Mouse (Mus musculus): ENCODE measurements around the gene Rcsd1. TPM values are rescaled to one million over a fixed set of nuclear protein-coding genes. Genes with fewer than 3 reads are reported as not detected.

Gene Rcsd1
- polyA plus RNA-seq, 1 experiment from 2014 or later, result 13.5 TPM

DNA sequence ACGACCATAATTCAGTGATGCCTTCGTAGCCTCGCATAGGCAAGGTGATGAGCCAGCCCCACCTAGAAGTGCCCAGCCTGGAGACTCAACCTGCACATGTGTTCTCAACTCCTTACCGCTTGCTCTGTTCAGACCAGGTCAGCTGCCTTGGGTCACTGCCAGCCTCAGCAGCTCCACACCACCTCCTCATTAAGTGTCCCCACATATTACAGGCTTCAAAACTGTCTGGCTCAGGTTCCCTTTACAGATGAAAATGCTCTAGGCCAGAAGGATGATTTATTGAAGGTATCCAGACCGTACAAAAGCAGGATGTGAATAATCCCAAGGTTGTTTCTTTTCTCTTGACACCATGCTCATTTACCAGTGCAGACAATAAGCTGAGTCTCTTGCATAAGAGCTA is 83.7 kb downstream of the Rcsd1 start:
- H3K36me3 ChIP-seq, result peaks cover 8% of the 10 kb centered on the region
- no peak for ATAC-seq (ENCODE audit: low FRiP score)
- H3K27ac ChIP-seq, result no peak overlapping the region
- H3K4me2 ChIP-seq, result no peak overlapping the region
- H3K9me3 ChIP-seq, result no peaks in the 10 kb centered on the region
- WGBS, result 83% methylated on average over 5 of the region's 5 CpGs
- peaks cover 24% of the 10 kb centered on the region for H3K4me1 ChIP-seq (replicated peaks)
- H3K4me3 ChIP-seq, result no peak overlapping the region
- H3K9ac ChIP-seq, result no peak overlapping the region
- H3K27me3 ChIP-seq, result no peaks in the 10 kb centered on the region

DNA sequence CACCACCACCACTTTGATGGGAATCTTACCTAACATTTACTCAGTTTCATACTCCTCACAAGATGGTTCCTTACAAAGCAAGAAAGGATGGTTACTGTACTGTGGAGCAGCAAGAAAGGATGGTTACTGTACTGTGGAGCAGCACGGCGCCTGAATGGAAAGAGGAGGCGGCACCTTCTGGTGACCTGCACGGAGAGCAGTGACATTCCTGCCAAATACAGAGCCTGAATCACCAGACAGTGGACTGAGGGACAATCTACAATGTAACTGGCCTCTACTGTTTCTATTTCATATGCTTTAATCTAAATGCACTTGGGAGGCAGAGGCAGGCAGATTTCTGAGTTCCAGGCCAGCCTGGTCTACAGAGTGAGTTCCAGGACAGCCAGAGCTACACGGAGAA is 84.5 kb downstream of the Rcsd1 start:
- Histone ChIP-seq H3K27ac (no peak overlapping the region), H3K4me3 (no peak overlapping the region), H3K9ac (no peak overlapping the region), H3K4me1 (replicated peaks) (peaks cover 18% of the 10 kb centered on the region), H3K27me3 (no peaks in the 10 kb centered on the region), H3K36me3 (peaks cover 8% of the 10 kb centered on the region), H3K4me2 (no peak overlapping the region), H3K9me3 (no peaks in the 10 kb centered on the region)
- whole genome bisulfite sequencing, result 85% methylated on average over 5 of the region's 5 CpGs
- no peak for ATAC-seq (ENCODE audit: low FRiP score)

DNA sequence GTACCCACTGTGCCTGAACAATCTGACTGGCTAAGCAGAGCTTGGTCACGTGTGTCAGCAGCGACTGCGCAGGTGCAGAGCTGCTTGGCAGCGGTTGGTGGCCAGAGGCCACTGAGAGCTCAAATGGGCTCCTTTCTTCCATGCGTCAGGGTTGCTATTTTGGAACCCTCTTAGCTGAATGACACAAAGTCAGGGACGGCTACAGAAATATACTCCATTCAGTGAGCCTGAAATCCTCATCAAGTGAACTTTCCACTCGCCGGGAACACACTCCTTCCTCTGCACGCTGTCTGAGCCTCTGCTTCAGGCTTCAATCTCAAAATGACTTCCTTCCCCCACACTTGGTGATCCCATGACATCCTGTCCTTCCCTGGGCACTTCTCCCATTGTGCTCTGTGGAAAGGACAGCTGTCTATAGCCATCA is 91.3 kb downstream of the Rcsd1 start:
- no peak overlapping the region for H3K4me3 ChIP-seq
- no peaks in the 10 kb centered on the region for H3K27me3 ChIP-seq
- H3K36me3 ChIP-seq, result peaks cover 31% of the 10 kb centered on the region
- ATAC-seq (ENCODE audit: low FRiP score), result no peak
- H3K9me3 ChIP-seq, result peaks cover 9% of the 10 kb centered on the region; the same call in 1 of the 2 replicates
- 67% methylated on average over 9 of the region's 9 CpGs for WGBS
- H3K4me1 ChIP-seq (replicated peaks), result peaks cover 19% of the 10 kb centered on the region
- peak overlapping the region; percentile 30; the same call in 1 of the 2 replicates for H3K27ac ChIP-seq
- H3K9ac ChIP-seq, result no peak overlapping the region
- no peak overlapping the region for H3K4me2 ChIP-seq

DNA sequence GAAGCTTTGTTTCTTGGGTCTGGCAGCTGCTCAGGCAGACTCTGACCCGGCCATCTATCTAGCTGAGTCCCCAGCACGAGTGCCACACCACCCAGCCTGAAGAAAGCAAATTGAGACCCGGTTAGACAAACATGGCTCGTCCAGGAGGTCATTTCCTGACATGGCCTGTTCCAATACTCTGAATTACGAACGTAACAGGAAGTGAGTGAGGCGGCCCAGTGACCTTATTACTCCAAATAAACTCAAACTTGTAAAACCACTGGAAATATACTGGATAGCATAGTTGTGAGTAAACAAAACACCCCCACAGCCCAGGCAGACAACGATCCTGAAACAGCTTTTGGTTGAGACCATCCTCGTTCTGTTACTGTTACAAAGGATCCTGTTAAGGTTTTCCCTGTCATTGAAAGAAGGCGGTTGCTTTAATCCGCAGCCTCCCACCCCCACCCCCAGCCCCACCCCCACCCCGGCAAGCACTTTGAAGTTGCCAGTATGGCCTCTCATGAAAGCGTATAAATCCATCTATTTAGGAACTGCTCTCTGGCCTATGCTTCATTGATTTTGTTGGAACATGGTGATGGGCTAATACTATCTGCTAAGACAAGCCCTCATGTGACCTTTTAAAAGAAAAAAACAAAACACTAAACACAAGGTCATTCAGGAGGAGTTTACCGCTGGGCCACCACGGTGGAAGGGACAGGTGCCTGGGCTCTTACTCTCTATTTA is 92.2 kb downstream of the Rcsd1 start:
- H3K9me3 ChIP-seq, result peaks cover 9% of the 10 kb centered on the region; the same call in 1 of the 2 replicates
- H3K4me1 ChIP-seq (replicated peaks), result peaks cover 19% of the 10 kb centered on the region
- H3K27me3 ChIP-seq, result no peaks in the 10 kb centered on the region
- ATAC-seq (ENCODE audit: low FRiP score), result no peak
- no peak overlapping the region for H3K4me2 ChIP-seq
- no peak overlapping the region for H3K4me3 ChIP-seq
- WGBS, result 26% methylated on average over 15 of the region's 15 CpGs
- H3K27ac ChIP-seq, result peak overlapping the region; percentile 52
- peaks cover 26% of the 10 kb centered on the region for H3K36me3 ChIP-seq
- H3K9ac ChIP-seq, result no peak overlapping the region

DNA sequence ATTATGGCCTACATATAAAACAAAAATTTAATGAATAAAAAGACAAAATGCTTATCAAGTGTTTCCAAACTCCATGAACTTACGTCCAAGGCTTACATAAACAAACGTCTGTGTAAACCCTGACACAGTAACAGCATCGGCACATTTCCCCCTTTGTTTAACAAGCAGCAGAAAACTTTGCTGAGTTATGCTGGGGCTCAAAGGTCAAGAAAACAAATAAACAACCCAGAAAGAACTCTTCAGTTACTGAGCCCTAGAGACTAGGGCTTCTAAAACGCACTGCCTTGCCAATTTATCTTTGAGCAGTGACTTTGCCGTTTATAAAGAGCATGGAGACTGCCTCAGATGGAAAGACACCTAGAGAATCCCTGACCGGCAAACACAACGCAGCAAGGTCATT is 92.9 kb downstream of the Rcsd1 start:
- Histone ChIP-seq H3K4me1 (replicated peaks) (peaks cover 19% of the 10 kb centered on the region), H3K4me3 (no peak overlapping the region), H3K27ac (peak overlapping the region; percentile 52), H3K27me3 (no peaks in the 10 kb centered on the region), H3K9ac (no peak overlapping the region), H3K9me3 (peaks cover 9% of the 10 kb centered on the region; the same call in 1 of the 2 replicates), H3K4me2 (no peak overlapping the region), H3K36me3 (peaks cover 23% of the 10 kb centered on the region)
- no peak for ATAC-seq (ENCODE audit: low FRiP score)
- 55% methylated on average over 7 of the region's 7 CpGs for WGBS

DNA sequence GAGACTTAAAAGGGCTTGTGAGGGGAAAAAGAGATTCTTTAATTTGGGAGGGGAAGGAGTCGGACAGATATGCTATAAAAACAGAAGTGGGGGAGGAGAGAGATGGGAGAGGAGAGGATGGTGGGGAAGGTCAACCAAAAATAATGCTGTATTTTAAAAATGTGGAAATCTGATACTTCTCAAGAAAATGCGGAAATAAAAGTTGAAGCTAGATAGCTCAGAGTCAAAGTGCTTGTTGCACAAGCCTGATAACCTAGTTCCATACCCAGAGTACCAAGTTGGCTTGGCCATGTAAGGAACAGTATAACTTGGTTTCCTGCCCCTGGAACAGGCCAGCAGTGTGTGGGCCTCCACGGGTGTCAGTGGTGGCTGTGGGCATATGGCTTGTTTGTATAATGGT is 94.8 kb downstream of the Rcsd1 start:
- peaks cover 23% of the 10 kb centered on the region for H3K36me3 ChIP-seq
- H3K9ac ChIP-seq, result no peak overlapping the region
- H3K4me1 ChIP-seq (replicated peaks), result peaks cover 34% of the 10 kb centered on the region
- no peaks in the 10 kb centered on the region for H3K27me3 ChIP-seq
- H3K4me2 ChIP-seq, result no peak overlapping the region
- ATAC-seq (ENCODE audit: low FRiP score), result no peak
- H3K4me3 ChIP-seq, result no peak overlapping the region
- 95% methylated on average over 3 of the region's 3 CpGs for whole genome bisulfite sequencing
- no peak overlapping the region for H3K27ac ChIP-seq
- H3K9me3 ChIP-seq, result peaks cover 9% of the 10 kb centered on the region; the same call in 1 of the 2 replicates

DNA sequence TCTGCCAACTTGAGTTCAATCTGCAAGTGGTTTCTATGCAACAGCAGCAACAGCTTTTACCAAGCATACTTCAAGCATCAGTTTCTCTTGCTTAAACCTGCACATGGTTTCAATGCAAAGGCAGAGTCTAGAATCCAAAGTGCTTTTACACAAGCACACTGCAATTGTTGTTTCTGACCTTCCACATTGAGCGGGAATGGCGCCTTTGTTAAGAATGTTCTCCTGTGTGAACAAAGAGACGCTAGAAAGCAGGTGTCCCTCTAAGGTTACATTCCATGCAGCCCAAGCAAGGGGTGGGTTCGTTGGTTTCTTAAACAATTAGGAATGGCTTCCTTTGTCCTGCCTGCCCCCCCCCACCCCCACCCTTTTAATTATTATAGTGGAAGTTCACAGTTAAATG is 95.6 kb downstream of the Rcsd1 start:
- Histone ChIP-seq H3K4me2 (no peak overlapping the region), H3K4me3 (no peak overlapping the region), H3K27ac (no peak overlapping the region), H3K4me1 (replicated peaks) (peaks cover 41% of the 10 kb centered on the region), H3K36me3 (peaks cover 23% of the 10 kb centered on the region), H3K9me3 (peaks cover 9% of the 10 kb centered on the region; the same call in 1 of the 2 replicates), H3K9ac (no peak overlapping the region), H3K27me3 (no peaks in the 10 kb centered on the region)
- 75% methylated on average over 4 of the region's 4 CpGs for WGBS
- no peak for ATAC-seq (ENCODE audit: low FRiP score)

DNA sequence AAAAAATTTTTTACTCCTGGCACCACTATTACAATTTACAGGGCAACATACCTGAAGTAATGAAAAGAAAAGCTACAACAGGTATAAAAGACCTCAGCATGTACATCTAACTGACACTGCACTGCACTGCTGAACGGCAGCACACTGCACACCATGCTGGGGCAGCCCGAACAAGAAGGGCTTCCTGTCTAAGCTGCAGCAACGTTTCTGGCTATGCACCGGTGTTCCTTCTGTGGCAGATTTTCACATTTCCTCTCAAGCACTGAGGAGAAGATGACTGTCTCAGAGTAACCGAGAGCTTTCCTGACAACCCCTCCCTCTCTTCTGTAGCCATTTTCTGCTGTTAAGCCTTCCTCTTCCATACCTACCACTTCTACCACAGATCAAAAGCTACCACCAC is 96.8 kb downstream of the Rcsd1 start:
- H3K4me3 ChIP-seq, result no peak overlapping the region
- peaks cover 33% of the 10 kb centered on the region for H3K4me1 ChIP-seq (replicated peaks)
- H3K27ac ChIP-seq, result no peak overlapping the region
- H3K9ac ChIP-seq, result no peak overlapping the region
- H3K9me3 ChIP-seq, result peaks cover 9% of the 10 kb centered on the region; the same call in 1 of the 2 replicates
- H3K36me3 ChIP-seq, result peaks cover 29% of the 10 kb centered on the region
- no peak overlapping the region for H3K4me2 ChIP-seq
- 80% methylated on average over 5 of the region's 5 CpGs for WGBS
- H3K27me3 ChIP-seq, result no peaks in the 10 kb centered on the region
- no peak for ATAC-seq (ENCODE audit: low FRiP score)

DNA sequence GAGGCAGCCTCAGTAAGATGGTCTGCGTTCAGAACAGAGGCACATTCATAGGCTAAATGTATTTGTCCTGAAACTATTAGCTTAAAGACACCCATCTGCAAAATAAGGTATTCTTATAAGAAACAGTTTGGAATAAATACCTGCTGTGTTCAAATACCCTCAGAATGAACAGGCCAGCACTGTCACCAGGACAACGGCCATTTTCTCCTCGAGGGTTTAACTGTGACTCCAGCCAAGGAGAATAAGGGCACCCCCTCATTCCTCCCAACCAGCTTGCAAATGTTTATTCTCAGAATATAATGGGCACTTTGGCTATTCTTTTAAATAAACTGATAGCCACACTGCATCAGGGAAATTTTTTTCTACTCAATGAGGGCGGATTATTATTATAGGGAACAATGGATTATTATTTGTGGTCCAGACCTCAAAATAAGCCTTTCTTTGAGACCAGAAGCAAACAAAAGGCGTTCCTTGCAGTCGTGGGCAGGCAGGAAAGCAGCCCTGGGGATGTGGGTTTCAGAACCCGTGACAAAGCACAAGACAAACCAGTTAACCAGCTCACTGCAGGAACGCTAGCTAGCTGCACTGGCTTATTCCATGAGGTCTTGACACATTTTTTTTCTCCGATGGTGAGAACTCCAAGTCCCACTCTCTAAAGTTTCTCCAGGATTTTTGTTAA is 99.1 kb downstream of the Rcsd1 start:
- WGBS, result 21% methylated on average over 9 of the region's 9 CpGs
- Histone ChIP-seq H3K27me3 (no peaks in the 10 kb centered on the region), H3K4me3 (no peak overlapping the region), H3K9ac (no peak overlapping the region), H3K27ac (peak overlapping the region; percentile 78), H3K4me2 (no peak overlapping the region), H3K36me3 (peaks cover 39% of the 10 kb centered on the region), H3K4me1 (replicated peaks) (peaks cover 22% of the 10 kb centered on the region), H3K9me3 (peaks cover 5% of the 10 kb centered on the region; the same call in 1 of the 2 replicates)
- ATAC-seq (ENCODE audit: low FRiP score), result no peak; the same call in 1 of the 2 replicates

DNA sequence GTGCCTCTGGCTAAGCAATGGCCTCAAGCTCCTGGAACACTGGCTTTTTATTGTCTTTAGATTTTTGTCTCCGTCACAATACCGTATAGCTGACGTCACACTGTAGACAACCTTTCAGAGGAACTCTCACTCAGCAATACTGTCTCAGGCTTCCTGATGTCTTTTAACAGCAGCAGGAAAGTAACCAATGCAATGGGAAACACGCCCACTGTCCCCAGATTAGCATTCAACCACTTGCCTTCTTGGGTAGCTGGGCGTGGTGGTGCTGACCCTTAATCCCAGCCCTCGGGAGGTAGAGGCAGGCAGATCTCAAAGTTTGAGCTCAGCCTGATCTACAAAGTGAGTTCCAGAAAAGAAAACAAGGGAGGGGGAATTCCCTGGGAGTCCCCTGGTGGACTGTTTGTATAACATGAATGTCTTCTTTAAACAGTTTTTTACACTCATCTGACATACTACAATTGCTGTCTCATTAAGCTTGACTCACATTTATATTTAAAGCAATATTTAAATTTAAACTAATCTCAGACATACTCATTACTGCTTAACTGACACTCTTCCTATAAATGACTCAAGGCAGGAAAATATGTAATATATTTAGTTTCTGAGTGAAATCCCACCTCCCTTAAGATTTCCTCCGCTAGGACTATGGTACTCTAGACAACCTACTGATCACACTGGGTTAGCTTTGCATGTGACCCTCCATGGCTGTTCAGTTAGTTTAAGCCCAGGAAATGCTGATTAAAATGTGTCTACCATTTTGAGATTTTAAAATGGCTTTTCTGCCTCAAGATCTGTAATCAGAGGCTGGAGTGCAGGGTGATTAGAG is 99.8 kb downstream of the Rcsd1 start:
- Histone ChIP-seq H3K9me3 (no peaks in the 10 kb centered on the region), H3K27ac (peak overlapping the region; percentile 78), H3K36me3 (peaks cover 39% of the 10 kb centered on the region), H3K9ac (no peak overlapping the region), H3K4me3 (no peak overlapping the region), H3K4me1 (replicated peaks) (peaks cover 22% of the 10 kb centered on the region), H3K4me2 (no peak overlapping the region), H3K27me3 (no peaks in the 10 kb centered on the region)
- peak; percentile 41; the same call in 1 of the 2 replicates for ATAC-seq (ENCODE audit: low FRiP score)
- WGBS, result 48% methylated on average over 7 of the region's 7 CpGs

DNA sequence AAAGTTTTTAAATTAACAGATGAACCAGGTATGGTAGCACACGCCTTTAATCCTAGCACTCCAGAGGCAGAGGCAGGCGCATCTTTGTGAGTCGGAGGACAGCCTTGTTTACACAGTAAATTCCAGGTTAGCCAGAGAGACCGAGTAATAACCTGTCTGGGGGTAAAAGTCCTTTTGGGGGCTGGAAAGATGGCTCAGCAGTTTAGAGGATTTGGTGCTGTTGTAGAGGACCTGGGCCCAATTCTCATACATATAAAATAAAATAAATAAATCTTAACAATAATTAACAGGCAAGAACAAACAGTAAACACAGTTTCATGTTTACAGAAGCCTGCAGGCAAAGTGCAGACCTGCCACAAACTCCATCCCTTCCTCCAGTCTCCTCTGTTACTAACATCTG is 100.7 kb downstream of the Rcsd1 start:
- Histone ChIP-seq H3K9me3 (no peaks in the 10 kb centered on the region), H3K4me1 (replicated peaks) (peaks cover 22% of the 10 kb centered on the region), H3K9ac (no peak overlapping the region), H3K27me3 (no peaks in the 10 kb centered on the region), H3K27ac (no peak overlapping the region), H3K4me3 (no peak overlapping the region), H3K36me3 (peaks cover 44% of the 10 kb centered on the region), H3K4me2 (no peak overlapping the region)
- WGBS, result 94% methylated on average over 4 of the region's 4 CpGs
- no peak for ATAC-seq (ENCODE audit: low FRiP score)

DNA sequence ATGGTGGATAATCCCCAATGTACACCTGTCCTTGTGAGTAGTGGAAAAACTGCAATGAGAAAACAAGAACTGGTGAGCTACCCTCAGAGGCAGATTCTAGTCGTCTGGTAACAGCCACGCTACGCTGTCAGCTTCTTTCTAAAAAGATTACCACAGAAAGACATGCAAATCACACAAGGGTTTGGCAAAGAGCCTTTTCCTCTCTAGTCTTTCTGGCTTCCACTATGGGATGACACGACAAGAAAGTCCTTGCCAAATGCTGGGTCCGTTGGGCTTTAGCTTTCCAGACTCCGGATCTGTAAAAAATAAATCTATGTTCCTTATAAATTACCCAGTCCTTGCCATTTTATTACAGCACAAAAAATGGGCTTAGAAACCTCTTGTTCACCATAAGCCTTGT is 103.8 kb downstream of the Rcsd1 start:
- ATAC-seq (ENCODE audit: low FRiP score), result no peak
- Histone ChIP-seq H3K4me2 (no peak overlapping the region), H3K27ac (no peak overlapping the region), H3K4me1 (replicated peaks) (peaks cover 16% of the 10 kb centered on the region), H3K36me3 (peaks cover 66% of the 10 kb centered on the region), H3K9ac (no peak overlapping the region), H3K27me3 (no peaks in the 10 kb centered on the region), H3K4me3 (no peak overlapping the region), H3K9me3 (no peaks in the 10 kb centered on the region)
- WGBS, result 94% methylated on average over 6 of the region's 6 CpGs

Measured in hindbrain, embryonic 13.5 days (tissue).